Mouse (Mus musculus) embryonic facial prominence, embryonic 13.5 days (tissue): ENCODE measurements at regions not wholly inside any gene's neighbourhood (a gene's known extent, or its start where the extent isn't known, plus 50 kb on each side); places are given as distances from the start of the nearest gene placed in this dataset.

Experiments used
- ATAC-seq: fragments of 200-750 bp; cut with Nextera tagmentation; 2 replicates; pipeline ENCODE4 v1.8.0; 2017; ENCODE audit warnings: low read depth; ENCODE audit not compliant: insufficient number of reproducible peaks, insufficient read depth, low FRiP score, low TSS enrichment
- H3K27ac ChIP-seq: fragments of 300-500 bp; sonication (generic); 2 replicates; pipeline ENCODE4 v1.5.1; 2015; ENCODE audit warnings: moderate library complexity, mild to moderate bottlenecking, inconsistent platforms
- H3K27me3 ChIP-seq: fragments of 300-500 bp; sonication (generic); 2 replicates; pipeline ENCODE4 v1.6.1; 2015; ENCODE audit warnings: mild to moderate bottlenecking, inconsistent platforms
- H3K36me3 ChIP-seq: fragments of 300-500 bp; sonication (generic); 2 replicates; pipeline ENCODE4 v1.6.1; 2015; ENCODE audit warnings: mild to moderate bottlenecking, inconsistent platforms
- H3K4me1 ChIP-seq: fragments of 300-500 bp; sonication (generic); 2 replicates; pipeline ENCODE4 v1.6.1; 2015; ENCODE audit warnings: inconsistent platforms
- H3K4me2 ChIP-seq: fragments of 300-500 bp; sonication (generic); 2 replicates; pipeline ENCODE4 v1.6.1; 2015; ENCODE audit warnings: moderate library complexity, mild to moderate bottlenecking, inconsistent platforms
- H3K4me3 ChIP-seq: fragments of 300-500 bp; sonication (generic); 2 replicates; pipeline ENCODE4 v1.5.1; 2015; ENCODE audit warnings: mild to moderate bottlenecking, inconsistent platforms
- H3K9ac ChIP-seq: fragments of 300-500 bp; sonication (generic); 2 replicates; pipeline ENCODE4 v1.6.1; 2015; ENCODE audit warnings: mild to moderate bottlenecking, inconsistent platforms
- H3K9me3 ChIP-seq: fragments of 300-500 bp; sonication (generic); 2 replicates; pipeline ENCODE4 v1.6.1; 2016; ENCODE audit warnings: inconsistent platforms
- WGBS: fragments of 180-500 bp; shearing (Covaris S2); methylation state at CpG from one replicate; pipeline ENCODE4 v1.1.7; 2015; ENCODE audit warnings: mixed read lengths; 5-methylcytosine and 5-hydroxymethylcytosine counted together

- H3K9ac ChIP-seq = no peak overlapping the region
- WGBS = 78% methylated on average over 10 of the region's 10 CpGs
These were observed 107.0 kb upstream of the Spata13 start for GRCm38 (mm10) chr14:60526832-60527231.

GRCm38 (mm10) chr14:60527951-60528350 lies 105.8 kb upstream of the Spata13 start:
- ATAC-seq = no peak
- 83% methylated on average over 5 of the region's 5 CpGs for WGBS
- peaks cover 8% of the 10 kb centered on the region for H3K4me1 ChIP-seq
- no peaks in the 10 kb centered on the region for H3K27me3 ChIP-seq
- no peak overlapping the region for H3K4me2 ChIP-seq
- H3K27ac ChIP-seq = no peak overlapping the region
- H3K9ac ChIP-seq = no peak overlapping the region
- 0 out of 2 replicates have a peak, but pooled peaks cover 3% of the 10 kb centered on the region for H3K9me3 ChIP-seq
- no peak overlapping the region for H3K4me3 ChIP-seq
- no peaks in the 10 kb centered on the region for H3K36me3 ChIP-seq

More at GRCm38 (mm10) chr14:60526832-60527231, 107.0 kb upstream of the Spata13 start:
- H3K9me3 ChIP-seq = no peaks in the 10 kb centered on the region
- no peaks in the 10 kb centered on the region for H3K36me3 ChIP-seq
- H3K4me2 ChIP-seq = no peak overlapping the region
- no peaks in the 10 kb centered on the region for H3K27me3 ChIP-seq
- no peak overlapping the region for H3K27ac ChIP-seq
- H3K4me1 ChIP-seq = peaks cover 8% of the 10 kb centered on the region
- H3K4me3 ChIP-seq = no peak overlapping the region
- ATAC-seq = no peak

- Histone ChIP-seq H3K4me2 (no peak overlapping the region), H3K4me3 (no peak overlapping the region), H3K27me3 (no peaks in the 10 kb centered on the region), H3K9me3 (0 out of 2 replicates have a peak, but pooled peaks cover 3% of the 10 kb centered on the region), H3K36me3 (no peaks in the 10 kb centered on the region), H3K9ac (no peak overlapping the region), H3K27ac (no peak overlapping the region), H3K4me1 (peaks cover 11% of the 10 kb centered on the region)
- WGBS = 85% methylated on average over 7 of the region's 7 CpGs
- no peak for ATAC-seq
These were observed 105.3 kb upstream of the Spata13 start for GRCm38 (mm10) chr14:60528520-60528919.

GRCm38 (mm10) chr14:60529022-60529421 lies 104.8 kb upstream of the Spata13 start:
- peaks cover 16% of the 10 kb centered on the region for H3K4me1 ChIP-seq
- H3K27me3 ChIP-seq = no peaks in the 10 kb centered on the region
- no peak overlapping the region for H3K27ac ChIP-seq
- no peak overlapping the region for H3K4me3 ChIP-seq
- H3K36me3 ChIP-seq = no peaks in the 10 kb centered on the region
- no peak overlapping the region for H3K4me2 ChIP-seq
- 83% methylated on average over 3 of the region's 3 CpGs for WGBS
- no peak for ATAC-seq
- no peak overlapping the region for H3K9ac ChIP-seq
- H3K9me3 ChIP-seq = 0 out of 2 replicates have a peak, but pooled peaks cover 3% of the 10 kb centered on the region

- H3K9ac ChIP-seq = no peak overlapping the region
- no peak for ATAC-seq
These were observed 104.0 kb upstream of the Spata13 start for GRCm38 (mm10) chr14:60529646-60530347.

GRCm38 (mm10) chr14:60530348-60530711 lies 103.5 kb upstream of the Spata13 start:
- 0 out of 2 replicates have a peak, but pooled peaks cover 3% of the 10 kb centered on the region for H3K9me3 ChIP-seq
- no peaks in the 10 kb centered on the region for H3K36me3 ChIP-seq
- no peak overlapping the region for H3K27ac ChIP-seq
- no peaks in the 10 kb centered on the region for H3K27me3 ChIP-seq
- H3K4me1 ChIP-seq = peaks cover 23% of the 10 kb centered on the region
- WGBS = 24% methylated on average over 6 of the region's 6 CpGs
- H3K9ac ChIP-seq = no peak overlapping the region
- no peak overlapping the region for H3K4me3 ChIP-seq
- ATAC-seq = no peak
- no peak overlapping the region for H3K4me2 ChIP-seq

More at GRCm38 (mm10) chr14:60529646-60530347, 104.0 kb upstream of the Spata13 start:
- no peaks in the 10 kb centered on the region for H3K36me3 ChIP-seq
- 44% methylated on average over 7 of the region's 7 CpGs for WGBS
- no peak overlapping the region for H3K4me3 ChIP-seq
- peaks cover 23% of the 10 kb centered on the region for H3K4me1 ChIP-seq
- H3K4me2 ChIP-seq = no peak overlapping the region
- no peak overlapping the region for H3K27ac ChIP-seq
- H3K27me3 ChIP-seq = no peaks in the 10 kb centered on the region
- 0 out of 2 replicates have a peak, but pooled peaks cover 3% of the 10 kb centered on the region for H3K9me3 ChIP-seq

GRCm38 (mm10) chr14:60530973-60531372 lies 102.8 kb upstream of the Spata13 start:
- Histone ChIP-seq H3K36me3 (no peaks in the 10 kb centered on the region), H3K4me3 (no peak overlapping the region), H3K9me3 (0 out of 2 replicates have a peak, but pooled peaks cover 3% of the 10 kb centered on the region), H3K27ac (no peak overlapping the region; the same call in 1 of the 2 replicates), H3K9ac (no peak overlapping the region), H3K4me2 (no peak overlapping the region), H3K27me3 (no peaks in the 10 kb centered on the region), H3K4me1 (peaks cover 23% of the 10 kb centered on the region)
- ATAC-seq = no peak
- 87% methylated on average over 5 of the region's 5 CpGs for WGBS

- ATAC-seq = no peak
- H3K4me1 ChIP-seq = peaks cover 23% of the 10 kb centered on the region
- 0 out of 2 replicates have a peak, but pooled peaks cover 3% of the 10 kb centered on the region for H3K9me3 ChIP-seq
- no peaks in the 10 kb centered on the region for H3K27me3 ChIP-seq
- no peak overlapping the region for H3K4me2 ChIP-seq
- H3K4me3 ChIP-seq = no peak overlapping the region
- no peak overlapping the region for H3K27ac ChIP-seq
- no peaks in the 10 kb centered on the region for H3K36me3 ChIP-seq
- no peak overlapping the region for H3K9ac ChIP-seq
These were observed 102.0 kb upstream of the Spata13 start for GRCm38 (mm10) chr14:60531766-60532165.

- Histone ChIP-seq H3K27me3 (no peaks in the 10 kb centered on the region), H3K9ac (no peak overlapping the region), H3K9me3 (0 out of 2 replicates have a peak, but pooled peaks cover 3% of the 10 kb centered on the region), H3K4me2 (no peak overlapping the region), H3K27ac (no peak overlapping the region), H3K4me1 (peaks cover 23% of the 10 kb centered on the region), H3K36me3 (no peaks in the 10 kb centered on the region), H3K4me3 (no peak overlapping the region)
- WGBS = 48% methylated on average over 23 of the region's 23 CpGs
- no peak for ATAC-seq
These were observed 100.2 kb upstream of the Spata13 start for GRCm38 (mm10) chr14:60533452-60534224.

GRCm38 (mm10) chr14:60539040-60539439 lies 94.8 kb upstream of the Spata13 start:
- no peaks in the 10 kb centered on the region for H3K27me3 ChIP-seq
- no peak overlapping the region for H3K9ac ChIP-seq
- no peak overlapping the region for H3K4me2 ChIP-seq
- no peak for ATAC-seq
- H3K27ac ChIP-seq = no peak overlapping the region
- H3K4me3 ChIP-seq = no peak overlapping the region
- H3K36me3 ChIP-seq = no peaks in the 10 kb centered on the region
- WGBS = 77% methylated on average over 2 of the region's 2 CpGs
- H3K9me3 ChIP-seq = no peaks in the 10 kb centered on the region
- H3K4me1 ChIP-seq = peaks cover 20% of the 10 kb centered on the region

GRCm38 (mm10) chr14:60540111-60540510 lies 93.7 kb upstream of the Spata13 start:
- 49% methylated on average over 4 of the region's 4 CpGs for WGBS
- peaks cover 13% of the 10 kb centered on the region; the same call in 1 of the 2 replicates for H3K4me1 ChIP-seq
- peak overlapping the region; percentile 29 for H3K27ac ChIP-seq

More at GRCm38 (mm10) chr14:60540111-60540510, 93.7 kb upstream of the Spata13 start:
- Histone ChIP-seq H3K4me3 (no peak overlapping the region), H3K9ac (no peak overlapping the region), H3K36me3 (no peaks in the 10 kb centered on the region), H3K9me3 (no peaks in the 10 kb centered on the region), H3K27me3 (no peaks in the 10 kb centered on the region), H3K4me2 (no peak overlapping the region)
- ATAC-seq = no peak
